Mouse (Mus musculus) frontal cortex, postnatal 25 days (tissue): ENCODE results near the gene Gtsf1.

Experiments used
- DNase-seq, 2 experiments: peaks; one replicate each; pipeline ENCODE4 v3.0.0; 2022; ENCODE audit warnings: low spot score in 2 of 2

Gene Gtsf1

GRCm38 (mm10) chr15:103377752-103378664, 52.3 kb downstream of the Gtsf1 start:
- no peak for DNase-seq

DNA sequence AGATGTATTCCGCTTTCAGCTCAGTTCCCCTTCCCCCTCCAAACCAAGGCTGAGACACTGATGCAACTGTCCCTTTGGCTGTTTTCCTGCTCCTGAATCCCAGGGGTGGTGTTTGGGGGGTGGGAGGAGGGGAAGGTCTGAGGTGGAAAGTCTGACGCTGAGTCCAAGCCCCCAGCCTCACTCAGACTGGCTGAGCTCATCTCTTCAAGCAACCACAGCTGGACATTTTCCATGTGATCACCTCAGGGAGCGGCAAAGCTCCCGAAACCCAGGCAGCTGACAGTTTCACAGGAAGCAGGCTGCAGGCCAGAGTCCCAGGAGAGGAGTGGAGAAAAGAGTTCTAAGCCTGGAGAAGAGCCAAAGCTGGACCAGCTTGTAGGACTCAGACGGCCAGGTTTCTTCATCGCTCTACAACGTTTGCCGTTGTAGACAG, 53.4 kb downstream of the Gtsf1 start:
- DNase-seq: no peak

- no peak for DNase-seq
Observed at GRCm38 (mm10) chr15:103375112-103375800, 55.0 kb downstream of the Gtsf1 start.

DNA sequence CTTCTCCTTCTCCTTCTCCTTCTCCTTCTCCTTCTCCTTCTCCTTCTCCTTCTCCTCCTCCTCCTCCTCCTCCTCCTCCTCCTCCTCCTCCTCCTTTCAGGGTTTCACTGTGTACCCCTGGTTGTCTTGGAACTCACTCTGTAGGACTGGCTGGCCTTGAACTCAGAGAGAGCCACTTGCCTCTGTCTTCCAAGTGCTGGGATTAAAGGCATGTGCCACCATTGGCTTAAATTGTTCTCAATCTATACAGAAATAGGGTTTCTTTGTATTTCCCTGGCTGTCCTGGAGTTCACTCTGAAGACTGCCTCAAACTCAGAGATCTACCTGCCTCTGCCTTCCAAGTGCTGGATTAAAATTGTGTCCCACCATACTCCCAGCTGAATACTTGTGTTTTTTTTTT, 57.8 kb downstream of the Gtsf1 start:
- no peak for DNase-seq

DNA sequence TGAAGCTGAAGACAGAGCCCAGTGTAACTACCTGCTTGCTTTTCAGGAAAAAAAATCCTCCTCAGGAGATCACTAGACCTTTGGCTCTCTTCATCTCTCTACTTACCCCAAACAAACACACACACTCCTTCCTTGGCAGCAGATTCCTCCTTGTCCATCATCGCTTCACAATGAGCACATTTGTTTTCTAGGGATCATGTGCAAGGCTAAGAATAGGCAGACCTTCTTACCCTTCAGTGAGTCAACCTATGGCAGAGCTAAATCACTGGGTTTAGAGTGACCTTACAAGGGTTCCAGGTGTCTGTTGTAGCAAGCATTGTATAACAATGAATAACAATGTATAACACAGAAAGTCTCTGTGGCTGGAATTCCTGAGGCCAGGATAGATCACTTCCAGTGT, 58.5 kb downstream of the Gtsf1 start:
- DNase-seq: no peak

DNA sequence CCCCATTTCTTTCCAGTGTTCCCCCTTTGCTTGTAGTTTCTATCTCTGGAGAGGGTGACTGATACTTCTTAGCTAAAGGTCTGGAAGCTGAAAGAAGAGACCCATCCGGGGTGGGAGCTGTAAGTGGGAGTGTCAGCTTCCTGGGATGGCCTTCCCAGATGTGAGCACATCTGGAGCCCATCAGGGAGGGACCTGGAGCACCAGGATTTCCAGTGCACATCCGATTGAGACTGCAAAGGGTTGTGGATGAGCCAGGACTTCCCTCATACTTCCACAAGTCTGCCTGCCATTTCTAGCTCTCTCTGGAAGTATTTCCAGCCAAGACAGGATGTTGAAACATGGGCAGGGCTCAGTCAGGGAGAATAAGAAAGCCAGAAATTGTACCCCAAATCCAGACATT, 59.1 kb downstream of the Gtsf1 start:
- DNase-seq: no peak

DNA sequence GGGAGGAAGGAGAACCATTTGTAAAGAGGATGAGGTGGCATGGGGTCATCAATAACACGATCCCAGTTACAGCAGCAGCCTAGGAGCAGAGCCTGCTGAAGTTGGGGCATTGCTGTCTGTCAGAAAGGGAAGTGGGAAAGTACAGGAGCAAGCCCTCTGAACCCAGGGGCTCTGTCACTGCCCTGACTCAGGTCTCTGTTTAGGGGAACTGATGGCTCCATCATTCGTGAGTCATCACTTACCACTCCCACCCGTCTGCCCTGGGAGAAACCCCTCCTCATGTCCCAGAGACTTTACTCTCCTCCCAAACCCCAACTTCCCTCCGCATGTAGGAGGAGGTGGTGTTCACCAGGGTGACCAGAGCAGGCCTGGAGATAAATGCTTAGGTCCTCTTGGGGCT, 59.8 kb downstream of the Gtsf1 start:
- no peak for DNase-seq

DNA sequence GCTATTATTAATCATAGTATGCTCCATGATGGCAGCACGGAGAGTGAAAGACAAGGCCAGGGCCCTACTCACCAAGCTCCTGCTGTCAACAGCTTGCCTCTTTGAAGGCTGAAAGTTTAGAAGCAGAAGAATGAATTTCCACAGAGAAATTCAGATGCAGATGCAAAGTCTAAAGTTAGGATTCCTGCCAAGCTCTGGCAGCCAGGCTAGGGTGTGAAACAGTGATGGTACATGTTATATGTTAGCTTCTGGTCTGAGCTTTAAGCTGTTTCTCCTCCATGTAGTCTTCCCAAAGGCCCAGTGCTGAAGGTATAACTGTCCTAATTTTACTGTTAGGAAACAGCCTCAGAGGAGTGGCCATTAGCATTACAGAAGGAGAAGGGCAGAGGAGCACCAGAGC, 61.1 kb downstream of the Gtsf1 start:
- no peak for DNase-seq

DNA sequence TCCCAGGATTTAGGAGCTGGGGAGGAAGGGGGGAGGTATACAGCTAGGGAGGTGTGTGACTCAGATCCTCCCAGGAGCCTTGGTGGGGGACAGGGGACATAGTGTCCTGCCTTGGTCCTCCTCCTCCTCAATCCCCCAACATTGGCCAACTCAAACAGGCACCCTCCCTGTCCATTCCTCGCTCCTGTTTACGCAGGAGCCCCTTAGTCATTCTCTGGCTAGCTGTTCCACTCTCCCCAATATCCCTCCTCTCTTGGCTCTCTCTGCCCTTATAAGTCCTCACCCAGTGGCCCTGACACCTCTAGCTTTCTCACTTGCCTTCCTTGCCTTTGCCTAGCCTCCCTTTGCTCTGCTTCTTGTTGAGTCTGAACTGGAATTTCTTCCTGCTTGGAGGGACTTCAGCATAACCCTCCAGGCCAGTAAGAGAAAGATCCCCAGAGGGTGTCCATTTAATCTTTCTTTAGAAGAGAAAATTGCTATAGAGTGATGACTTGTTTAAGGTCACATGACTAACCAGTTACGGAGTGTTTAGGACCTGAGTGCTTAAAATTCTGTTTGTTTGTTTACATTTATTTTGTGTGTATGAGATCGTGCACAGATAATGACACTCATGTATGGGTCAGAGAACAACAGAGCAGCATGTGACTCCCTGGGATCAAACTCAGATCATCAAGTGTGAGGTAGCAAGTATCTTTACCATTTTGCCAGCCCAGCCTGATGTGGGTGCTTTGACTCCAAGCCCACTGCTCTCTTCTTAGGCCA, 61.9 kb downstream of the Gtsf1 start:
- no peak for DNase-seq

DNA sequence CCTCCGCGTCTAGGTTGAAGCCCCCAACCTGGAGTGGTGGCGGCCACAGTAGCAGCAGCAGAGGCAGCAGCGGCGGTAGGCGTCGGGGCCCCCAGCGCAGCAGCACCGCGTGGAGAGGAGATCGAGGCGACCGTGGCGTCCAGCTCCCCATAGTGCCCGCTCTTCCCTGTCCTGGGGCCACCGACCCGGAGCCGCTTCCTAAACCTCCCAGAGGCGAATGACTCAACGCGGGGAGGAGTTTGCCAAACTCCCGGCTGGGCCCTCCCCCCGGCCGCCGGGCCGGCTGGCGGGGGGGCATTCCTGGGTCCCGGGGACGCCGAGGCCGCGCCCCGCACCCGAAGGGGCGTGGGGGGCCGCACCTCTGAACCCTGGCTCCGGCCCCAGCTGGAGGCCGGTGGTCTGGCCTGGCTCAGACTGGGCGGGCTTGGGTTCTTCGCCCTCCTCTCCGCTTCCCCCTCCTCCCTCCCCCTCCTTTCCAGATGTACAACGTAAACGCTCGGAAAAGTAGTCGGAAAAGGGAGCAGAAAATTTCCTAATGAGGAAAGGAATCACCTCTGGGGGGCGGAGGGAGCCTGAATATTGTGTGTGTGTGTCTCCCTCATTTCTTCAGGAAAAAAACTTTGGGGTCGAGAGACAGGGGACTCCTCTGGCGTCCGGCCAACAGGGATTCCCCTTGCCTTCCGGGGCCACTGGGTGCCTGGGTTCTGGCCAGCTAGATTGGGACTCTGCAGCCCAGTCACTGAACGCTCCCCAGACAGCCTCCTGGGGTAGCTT, 63.7 kb downstream of the Gtsf1 start, which contains the start of gene Itga5:
TSS of gene Itga5 (minus strand) at position 388 of the 774 bp plus-strand sequence.
- DNase-seq: no peak

- no peak for DNase-seq
Observed at GRCm38 (mm10) chr15:103365471-103366375, 64.5 kb downstream of the Gtsf1 start.

DNA sequence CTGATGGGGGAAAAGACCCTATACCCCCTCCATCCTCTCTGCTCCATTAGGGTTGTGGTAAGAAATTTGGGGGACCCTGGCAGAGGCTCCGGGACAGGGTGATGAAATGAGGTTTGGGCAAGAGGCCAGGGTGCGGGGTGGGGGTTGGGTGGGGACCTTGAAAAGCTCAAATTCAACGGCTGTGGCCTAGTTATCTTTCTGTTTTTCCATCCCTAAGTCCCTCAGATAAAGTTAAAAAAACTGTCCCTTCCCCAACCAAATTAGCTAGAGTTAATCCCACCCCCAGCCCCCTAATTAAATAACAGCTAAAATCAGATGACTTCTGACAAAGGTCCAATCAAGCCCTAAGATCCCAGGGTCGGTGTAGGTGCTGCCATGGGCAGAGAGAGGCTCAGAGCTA, 65.5 kb downstream of the Gtsf1 start:
- DNase-seq: no peak

- DNase-seq: no peak
Observed at GRCm38 (mm10) chr15:103363809-103364208, 66.5 kb downstream of the Gtsf1 start.

DNA sequence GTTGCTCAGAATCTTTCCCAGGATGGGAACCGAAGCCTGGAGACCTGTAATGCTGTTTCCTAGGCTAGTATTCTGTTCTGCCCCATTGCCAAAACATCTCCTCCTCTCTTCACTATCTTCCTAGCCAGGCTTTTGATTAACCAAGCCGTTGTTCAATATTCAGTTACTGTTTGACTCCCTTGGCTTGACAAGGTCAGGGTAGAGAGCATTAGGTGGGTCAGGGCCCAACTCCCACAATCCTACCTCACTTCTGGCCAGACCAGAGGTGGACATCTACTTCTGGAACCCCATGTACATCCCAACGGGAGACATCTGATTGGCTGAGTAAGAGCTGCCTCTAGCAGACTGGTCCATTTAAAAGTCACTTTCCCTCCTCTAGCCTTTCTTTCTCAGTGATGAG, 67.3 kb downstream of the Gtsf1 start:
- no peak for DNase-seq

DNA sequence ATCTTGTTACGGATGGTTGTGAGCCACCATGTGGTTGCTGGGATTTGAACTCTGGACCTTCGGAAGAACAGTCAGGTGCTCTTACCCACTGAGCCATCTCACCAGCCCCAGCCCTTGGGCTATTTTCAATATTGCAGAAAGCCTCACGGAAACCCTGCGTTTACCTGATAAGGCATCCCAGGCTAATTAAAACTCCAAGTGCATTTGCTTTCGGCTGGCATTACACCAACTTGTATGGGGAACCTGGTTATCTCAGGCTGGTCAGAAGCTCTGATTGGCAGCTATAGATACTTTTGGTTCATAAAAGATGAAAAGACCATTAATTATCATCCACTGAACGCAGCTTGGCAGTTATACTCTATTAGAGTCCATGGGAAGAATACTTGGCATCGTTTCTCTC, 67.9 kb downstream of the Gtsf1 start:
- no peak for DNase-seq

GRCm38 (mm10) chr15:103361269-103361668, 69.0 kb downstream of the Gtsf1 start:
- no peak for DNase-seq

GRCm38 (mm10) chr15:103359869-103360602, 70.2 kb downstream of the Gtsf1 start:
- DNase-seq: no peak

- DNase-seq: no peak
Observed at GRCm38 (mm10) chr15:103359122-103359510, 71.2 kb downstream of the Gtsf1 start.

DNA sequence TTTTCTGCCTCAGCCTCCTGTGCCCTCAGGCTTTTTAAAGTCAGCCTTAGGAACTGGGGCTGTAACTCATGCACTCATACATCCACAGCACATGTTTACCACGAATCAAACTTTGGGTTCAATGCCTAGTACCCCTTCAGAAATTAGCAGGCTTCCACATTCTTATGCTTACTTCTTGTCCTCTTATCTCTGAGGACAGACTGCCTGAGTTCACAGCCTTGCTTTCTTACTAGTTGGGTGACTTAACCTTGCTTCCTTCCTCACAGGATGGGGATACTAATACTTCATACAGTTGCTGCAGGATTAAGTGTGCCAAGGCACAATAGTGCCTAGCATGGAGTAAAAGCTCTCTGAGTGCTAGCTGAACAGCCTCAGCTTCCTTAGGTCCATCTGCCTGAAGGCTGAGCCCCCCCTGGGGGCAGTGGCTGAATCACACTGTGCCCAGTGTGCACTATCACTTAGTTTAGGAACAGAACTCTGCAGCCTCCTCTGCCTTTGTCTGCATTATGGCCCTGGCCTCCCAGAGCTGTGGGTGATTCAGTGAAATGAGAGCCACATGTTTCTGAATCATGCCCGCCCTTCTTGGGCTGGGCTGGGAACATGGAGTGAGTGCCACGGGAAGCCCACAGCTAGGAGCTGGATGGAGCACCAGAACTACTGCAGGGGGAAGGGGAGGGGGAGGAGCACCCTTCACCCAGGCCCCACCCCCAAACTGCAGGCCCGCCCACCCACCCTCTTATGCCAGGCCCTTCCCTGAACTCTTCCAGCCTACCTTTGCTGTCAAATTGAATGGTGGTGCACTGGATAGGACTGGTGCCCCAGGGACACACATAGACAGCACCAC, 71.8 kb downstream of the Gtsf1 start:
- DNase-seq: no peak
